Mouse (Mus musculus) bone marrow, adult 2 months (tissue): ENCODE measurements at regions not wholly inside any gene's neighbourhood (a gene's known extent, or its start where the extent isn't known, plus 50 kb on each side); places are given as distances from the start of the nearest gene placed in this dataset.

ENCODE experiments used
- CTCF ChIP-seq: fragments of 200-500 bp; IDR thresholded peaks from 2 replicates; pipeline ENCODE4 v1.5.1; 2011; ENCODE audit warnings: low read length, control low read depth; ENCODE audit not compliant: control insufficient read depth, insufficient read depth
- POLR2A ChIP-seq: fragments of 200-500 bp; IDR thresholded peaks from 2 replicates; pipeline ENCODE4 v1.6.1; 2011; ENCODE audit warnings: low read depth, mild to moderate bottlenecking, control low read depth, low read length, borderline replicate concordance; ENCODE audit not compliant: control insufficient read depth

DNA sequence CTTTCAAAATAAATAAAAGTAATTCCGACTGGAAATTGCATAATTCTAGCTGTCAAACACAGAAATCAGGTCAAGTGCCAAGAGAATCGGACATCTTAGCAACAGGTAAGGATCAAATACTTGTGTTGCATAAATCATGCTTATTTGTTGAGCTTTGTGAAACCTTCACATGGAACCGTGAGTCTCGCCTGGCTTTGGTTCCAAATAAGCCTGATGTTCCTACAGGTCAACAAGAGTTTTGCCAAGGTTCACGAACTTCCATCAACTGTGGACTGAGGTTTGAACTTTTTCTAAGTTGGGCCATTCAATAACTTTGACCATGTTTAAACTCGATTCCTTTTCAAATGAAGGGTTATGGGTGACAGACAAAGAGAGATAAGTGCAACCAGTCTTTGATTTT lies 332.8 kb downstream of the Ankrd50 start:
- TF ChIP-seq CTCF (no peak), POLR2A (no peak)
